Mouse (Mus musculus): ENCODE data around the gene Timm50. TPM values are rescaled to one million over a fixed set of nuclear protein-coding genes. Genes with fewer than 3 reads are reported as not detected.
A peak's percentile ranks its signal among the peaks of the same experiment; 100 is the strongest.

The Timm50 gene
- polyA plus RNA-seq, 1 experiment from 2014 or later, result 54.8 TPM

- TF ChIP-seq CTCF (IDR thresholded peaks at IDR 0.05), result no peak
- ATAC-seq, result no peak
- H3K27ac ChIP-seq (ENCODE audit: low read length), result no peak overlapping the region
- H3K9ac ChIP-seq (replicated peaks; ENCODE audit: low read depth), result no peak overlapping the region
- peaks cover 74% of the 10 kb centered on the region for H3K36me3 ChIP-seq (ENCODE audit: insufficient read depth, low read length)
- no peaks in the 10 kb centered on the region for H3K27me3 ChIP-seq (replicated peaks; ENCODE audit: insufficient read depth, low read length)
- no peaks in the 10 kb centered on the region for H3K4me1 ChIP-seq (ENCODE audit: insufficient read depth, low read depth, low read length)
- DNase-seq (ENCODE audit: low spot score), result no peak
- no peaks in the 10 kb centered on the region for H3K9me3 ChIP-seq (ENCODE audit: low read length)
- WGBS, result 91% methylated on average over 17 of the region's 17 CpGs
- H3K4me2 ChIP-seq (replicated peaks; ENCODE audit: low read depth, low read length), result no peak overlapping the region
- H3K4me3 ChIP-seq (ENCODE audit: low read depth, low read length), result no peak overlapping the region
These were observed 6.8 kb upstream of the Timm50 start for GRCm38 (mm10) chr7:28318714-28319113.

GRCm38 (mm10) chr7:28318036-28318435 lies 6.2 kb upstream of the Timm50 start:
- TF ChIP-seq CTCF (IDR thresholded peaks at IDR 0.05), result no peak
- no peak for TF ChIP-seq EP300 (IDR thresholded peaks at IDR 0.05)
- H3K9ac ChIP-seq (replicated peaks; ENCODE audit: low read depth), result no peak overlapping the region
- no peak overlapping the region for H3K27ac ChIP-seq (ENCODE audit: low read length)
- no peaks in the 10 kb centered on the region for H3K9me3 ChIP-seq (ENCODE audit: low read length)
- WGBS, result 79% methylated on average over 3 of the region's 3 CpGs
- H3K27me3 ChIP-seq (replicated peaks; ENCODE audit: insufficient read depth, low read length), result no peaks in the 10 kb centered on the region
- H3K36me3 ChIP-seq (ENCODE audit: insufficient read depth, low read length), result peaks cover 68% of the 10 kb centered on the region
- DNase-seq (ENCODE audit: low spot score) (no peak), ATAC-seq (no peak)
- no peak overlapping the region for H3K4me2 ChIP-seq (replicated peaks; ENCODE audit: low read depth, low read length)
- no peak overlapping the region for H3K4me3 ChIP-seq (ENCODE audit: low read depth, low read length)
- H3K4me1 ChIP-seq (ENCODE audit: insufficient read depth, low read depth, low read length), result no peaks in the 10 kb centered on the region

GRCm38 (mm10) chr7:28311151-28311925 lies 534 bp downstream of the Timm50 start:
- TF ChIP-seq EP300 (IDR thresholded peaks at IDR 0.05) (no peak), CTCF (IDR thresholded peaks at IDR 0.05) (no peak)
- Histone ChIP-seq H3K27me3 (replicated peaks; ENCODE audit: insufficient read depth, low read length) (no peaks in the 10 kb centered on the region), H3K4me1 (ENCODE audit: insufficient read depth, low read depth, low read length) (no peaks in the 10 kb centered on the region; the same call in 1 of the 2 replicates), H3K9me3 (ENCODE audit: low read length) (no peaks in the 10 kb centered on the region), H3K4me3 (ENCODE audit: low read depth, low read length) (peak overlapping the region; percentile 84), H3K9ac (replicated peaks; ENCODE audit: low read depth) (peak overlapping the region; percentile 66), H3K4me2 (replicated peaks; ENCODE audit: low read depth, low read length) (peak overlapping the region; percentile 93), H3K27ac (ENCODE audit: low read length) (peak overlapping the region; percentile 48; the same call in 1 of the 2 replicates), H3K36me3 (ENCODE audit: insufficient read depth, low read length) (peaks cover 23% of the 10 kb centered on the region; the same call in 1 of the 2 replicates)
- WGBS, result 4% methylated on average over 34 of the region's 35 CpGs
- ATAC-seq (peak; percentile 53), DNase-seq (ENCODE audit: low spot score) (peak; percentile 34)

GRCm38 (mm10) chr7:28309737-28310136 lies 2.1 kb downstream of the Timm50 start:
- DNase-seq (ENCODE audit: low spot score), result no peak
- Histone ChIP-seq H3K9ac (replicated peaks; ENCODE audit: low read depth) (no peak overlapping the region), H3K9me3 (ENCODE audit: low read length) (no peaks in the 10 kb centered on the region)

GRCm38 (mm10) chr7:28306216-28306615 lies 5.7 kb downstream of the Timm50 start:
- H3K9ac ChIP-seq (replicated peaks; ENCODE audit: low read depth), result no peak overlapping the region
- no peak overlapping the region for H3K4me3 ChIP-seq (ENCODE audit: low read depth, low read length)
- H3K4me1 ChIP-seq (ENCODE audit: insufficient read depth, low read depth, low read length), result no peaks in the 10 kb centered on the region; the same call in 1 of the 2 replicates
- DNase-seq (ENCODE audit: low spot score), result no peak
- 0 out of 2 replicates have a peak, but pooled peaks cover 12% of the 10 kb centered on the region for H3K36me3 ChIP-seq (ENCODE audit: insufficient read depth, low read length)
- WGBS, result 96% methylated on average over 8 of the region's 8 CpGs
- H3K4me2 ChIP-seq (replicated peaks; ENCODE audit: low read depth, low read length), result no peak overlapping the region
- no peak for ATAC-seq
- no peak for TF ChIP-seq EP300 (IDR thresholded peaks at IDR 0.05)
- no peak for TF ChIP-seq CTCF (IDR thresholded peaks at IDR 0.05)
- no peaks in the 10 kb centered on the region for H3K9me3 ChIP-seq (ENCODE audit: low read length)
- H3K27me3 ChIP-seq (replicated peaks; ENCODE audit: insufficient read depth, low read length), result peaks cover 2% of the 10 kb centered on the region; the same call in 1 of the 2 replicates
- no peak overlapping the region for H3K27ac ChIP-seq (ENCODE audit: low read length)

More at GRCm38 (mm10) chr7:28309737-28310136, 2.1 kb downstream of the Timm50 start:
- WGBS, result 67% methylated on average over 9 of the region's 9 CpGs
- TF ChIP-seq EP300 (IDR thresholded peaks at IDR 0.05) (no peak), CTCF (IDR thresholded peaks at IDR 0.05) (no peak)
- no peak for ATAC-seq
- H3K4me3 ChIP-seq (ENCODE audit: low read depth, low read length), result no peak overlapping the region
- no peaks in the 10 kb centered on the region for H3K27me3 ChIP-seq (replicated peaks; ENCODE audit: insufficient read depth, low read length)
- 0 out of 2 replicates have a peak, but pooled peaks cover 14% of the 10 kb centered on the region for H3K36me3 ChIP-seq (ENCODE audit: insufficient read depth, low read length)
- no peak overlapping the region for H3K27ac ChIP-seq (ENCODE audit: low read length)
- H3K4me2 ChIP-seq (replicated peaks; ENCODE audit: low read depth, low read length), result no peak overlapping the region
- no peaks in the 10 kb centered on the region; the same call in 1 of the 2 replicates for H3K4me1 ChIP-seq (ENCODE audit: insufficient read depth, low read depth, low read length)

- no peak for DNase-seq (ENCODE audit: low spot score)
- no peak for TF ChIP-seq EP300 (IDR thresholded peaks at IDR 0.05)
- TF ChIP-seq CTCF (IDR thresholded peaks at IDR 0.05), result no peak
- ATAC-seq, result no peak
- Histone ChIP-seq H3K4me1 (ENCODE audit: insufficient read depth, low read depth, low read length) (no peaks in the 10 kb centered on the region), H3K36me3 (ENCODE audit: insufficient read depth, low read length) (0 out of 2 replicates have a peak, but pooled peaks cover 12% of the 10 kb centered on the region), H3K4me3 (ENCODE audit: low read depth, low read length) (no peak overlapping the region), H3K4me2 (replicated peaks; ENCODE audit: low read depth, low read length) (no peak overlapping the region), H3K9me3 (ENCODE audit: low read length) (no peaks in the 10 kb centered on the region), H3K9ac (replicated peaks; ENCODE audit: low read depth) (no peak overlapping the region), H3K27ac (ENCODE audit: low read length) (no peak overlapping the region), H3K27me3 (replicated peaks; ENCODE audit: insufficient read depth, low read length) (peaks cover 8% of the 10 kb centered on the region; the same call in 1 of the 2 replicates)
- 90% methylated on average over 10 of the region's 10 CpGs for WGBS
These were observed 6.2 kb downstream of the Timm50 start for GRCm38 (mm10) chr7:28305641-28306040.

Data from lung, postnatal 0 days (tissue).